Mouse (Mus musculus): Measurements from ENCODE around the gene Atp5h.

- no peak for TF ChIP-seq POLR2A (IDR thresholded peaks at IDR 0.05; ENCODE audit: borderline replicate concordance, low read depth, low read length)
- TF ChIP-seq CTCF (IDR thresholded peaks at IDR 0.05; ENCODE audit: low read depth, low read length): no peak
These were observed 35.2 kb downstream of the Atp5h start for GRCm38 (mm10) chr11:115384587-115384986.
